Mouse (Mus musculus) thymus, adult 2 months (tissue): ENCODE measurements around the gene Sh3pxd2b. TPM values are rescaled to one million over a fixed set of nuclear protein-coding genes. Genes with fewer than 3 reads are reported as not detected.

ENCODE experiments used
- DNase-seq: peaks from one replicate; pipeline ENCODE4 v3.0.0; 2021
- H3K27ac ChIP-seq: fragments of 200-500 bp; 2 replicates; pipeline ENCODE4 v1.5.1; 2012; ENCODE audit warnings: low read length, control low read depth; ENCODE audit not compliant: control insufficient read depth, insufficient read depth
- H3K27me3 ChIP-seq: fragments of 200-500 bp; 2 replicates; pipeline ENCODE4 v1.6.1; 2012; ENCODE audit warnings: mild to moderate bottlenecking, low read length, moderate library complexity, mixed read lengths; ENCODE audit not compliant: control insufficient read depth, insufficient read depth
- H3K36me3 ChIP-seq: fragments of 200-500 bp; 2 replicates; pipeline ENCODE4 v1.6.1; 2012; ENCODE audit warnings: mild to moderate bottlenecking, low read length, moderate library complexity; ENCODE audit not compliant: control insufficient read depth, insufficient read depth
- H3K4me1 ChIP-seq: fragments of 200-500 bp; replicated peaks from 2 replicates; pipeline ENCODE4 v1.6.1; 2012; ENCODE audit warnings: low read length; ENCODE audit not compliant: control insufficient read depth, insufficient read depth
- H3K4me3 ChIP-seq: fragments of 200-500 bp; 2 replicates; pipeline ENCODE4 v1.5.1; 2012; ENCODE audit warnings: mild to moderate bottlenecking, low read length, control low read depth, moderate library complexity; ENCODE audit not compliant: control insufficient read depth, insufficient read depth
- CTCF ChIP-seq: fragments of 200-500 bp; IDR thresholded peaks from 2 replicates; pipeline ENCODE4 v1.5.1; 2012; ENCODE audit warnings: mild to moderate bottlenecking, control low read depth, low read length, moderate library complexity, borderline replicate concordance; ENCODE audit not compliant: control insufficient read depth, poor library complexity, insufficient read depth; ENCODE audit errors: extremely low read depth
- POLR2A ChIP-seq: fragments of 200-500 bp; IDR thresholded peaks from 2 replicates; pipeline ENCODE4 v1.6.1; 2012; ENCODE audit warnings: mild to moderate bottlenecking, low read length, control low read depth, moderate library complexity; ENCODE audit not compliant: control insufficient read depth, poor library complexity, insufficient read depth; ENCODE audit errors: extremely low read depth
- WGBS: fragments of 180-500 bp; shearing (Covaris S2); methylation state at CpG from one replicate; pipeline ENCODE4 v1.1.7; 2018; 5-methylcytosine and 5-hydroxymethylcytosine counted together
- polyA plus RNA-seq: library from polyadenylated mRNA; depleted of rRNA; stranded (reverse); fragments of >200 nt; gene quantifications from 2 replicates; pipeline ENCODE4 v1.2.3, GENCODE M21; 2012

Sh3pxd2b gene
- polyA plus RNA-seq, 1 experiment = 7.5 TPM

DNA sequence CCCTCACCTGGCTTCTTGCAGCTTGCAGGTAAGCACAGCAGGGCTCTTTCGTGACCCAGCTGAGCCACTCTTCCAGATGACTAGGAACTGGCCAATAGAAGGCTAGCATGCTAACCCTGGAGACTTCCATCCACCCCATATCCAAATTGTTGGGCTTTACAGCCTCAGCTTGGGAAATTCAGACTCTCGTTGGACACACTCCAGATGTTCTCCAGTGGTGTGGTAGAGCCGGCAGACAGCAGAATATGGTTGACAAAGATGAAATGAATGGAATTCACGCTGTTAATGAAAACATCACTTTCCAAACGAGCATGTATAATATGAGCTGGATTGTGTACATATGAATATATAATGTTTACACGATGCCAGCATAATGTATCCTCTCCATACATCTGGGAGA is 48.2 kb downstream of the Sh3pxd2b start:
- Histone ChIP-seq H3K4me1 (no peaks in the 10 kb centered on the region), H3K4me3 (no peak overlapping the region), H3K27me3 (no peaks in the 10 kb centered on the region), H3K36me3 (no peaks in the 10 kb centered on the region), H3K27ac (no peak overlapping the region)
- no peak for DNase-seq
- 93% methylated on average over 6 of the region's 6 CpGs for WGBS
- TF ChIP-seq CTCF = no peak
- no peak for TF ChIP-seq POLR2A

DNA sequence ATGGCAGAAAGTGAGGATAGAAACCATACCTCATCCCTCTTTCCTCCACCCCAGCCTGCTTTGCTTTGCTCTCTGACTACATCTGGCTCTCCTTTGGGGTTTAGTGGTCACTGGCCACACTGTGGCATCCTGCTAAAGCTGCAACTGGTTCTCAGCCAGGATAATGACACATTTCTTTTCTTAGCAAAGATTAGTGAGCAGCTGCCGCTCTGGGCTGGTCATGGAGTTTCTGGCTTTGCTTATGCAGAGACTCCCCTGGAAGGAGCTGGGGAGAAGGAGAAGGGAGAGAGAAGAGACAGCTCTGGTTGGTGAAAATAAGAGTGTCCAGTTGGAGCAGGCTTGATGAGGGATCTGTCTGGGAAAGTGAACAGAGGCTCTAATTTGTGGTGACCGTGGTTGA is 50.8 kb downstream of the Sh3pxd2b start:
- 49% methylated on average over 2 of the region's 2 CpGs for WGBS
- TF ChIP-seq CTCF (no peak), POLR2A (no peak)
- no peak overlapping the region for H3K27ac ChIP-seq
- no peaks in the 10 kb centered on the region for H3K36me3 ChIP-seq
- H3K4me3 ChIP-seq = no peak overlapping the region
- no peaks in the 10 kb centered on the region for H3K4me1 ChIP-seq
- no peaks in the 10 kb centered on the region for H3K27me3 ChIP-seq
- no peak for DNase-seq

DNA sequence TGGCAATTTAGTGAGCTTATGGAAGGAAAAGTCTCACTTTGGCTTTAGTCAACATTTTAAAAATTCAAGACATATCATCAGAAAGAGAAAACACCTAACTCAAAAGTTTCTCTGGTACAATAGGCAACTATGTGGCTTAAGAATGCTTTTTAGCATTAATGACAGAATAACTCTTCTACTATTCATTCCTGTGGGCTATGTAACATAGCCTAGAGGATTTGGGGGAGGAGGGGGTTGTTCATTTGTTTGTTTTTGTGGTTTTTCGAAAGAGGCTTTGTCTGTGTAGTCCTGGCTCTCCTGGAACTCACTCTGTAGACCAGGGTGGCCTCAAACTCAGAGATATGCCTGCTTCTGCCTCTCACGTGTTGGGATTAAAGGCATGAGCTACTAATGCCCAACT is 51.6 kb downstream of the Sh3pxd2b start:
- WGBS = 93% methylated on average over 2 of the region's 2 CpGs
- Histone ChIP-seq H3K4me1 (no peaks in the 10 kb centered on the region), H3K36me3 (no peaks in the 10 kb centered on the region), H3K27ac (no peak overlapping the region), H3K27me3 (no peaks in the 10 kb centered on the region), H3K4me3 (no peak overlapping the region)
- TF ChIP-seq POLR2A = no peak
- DNase-seq = no peak

DNA sequence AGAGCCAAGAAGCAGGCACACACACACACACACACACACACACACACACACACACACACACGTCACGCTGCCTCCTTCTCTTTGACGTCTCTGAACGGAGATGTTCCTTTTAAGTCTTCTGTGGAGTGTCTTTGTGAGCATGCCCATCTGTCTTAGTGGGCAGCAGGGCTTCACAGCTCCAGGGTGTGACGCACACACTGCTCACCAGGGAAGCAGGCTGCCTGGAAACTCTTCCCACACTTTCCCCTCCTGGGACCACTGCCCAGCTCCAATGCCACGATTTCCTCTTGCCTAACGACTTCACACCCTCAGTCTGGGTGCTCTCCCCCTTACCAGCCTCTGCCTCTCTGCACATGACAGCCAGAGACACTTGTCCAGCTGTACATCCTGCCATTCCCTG is 55.1 kb downstream of the Sh3pxd2b start:
- no peak for DNase-seq
- H3K36me3 ChIP-seq = no peaks in the 10 kb centered on the region
- H3K27ac ChIP-seq = no peak overlapping the region
- no peaks in the 10 kb centered on the region for H3K27me3 ChIP-seq
- H3K4me1 ChIP-seq = no peaks in the 10 kb centered on the region
- H3K4me3 ChIP-seq = no peak overlapping the region
- WGBS = 51% methylated on average over 7 of the region's 7 CpGs
- TF ChIP-seq CTCF (no peak), POLR2A (no peak)

DNA sequence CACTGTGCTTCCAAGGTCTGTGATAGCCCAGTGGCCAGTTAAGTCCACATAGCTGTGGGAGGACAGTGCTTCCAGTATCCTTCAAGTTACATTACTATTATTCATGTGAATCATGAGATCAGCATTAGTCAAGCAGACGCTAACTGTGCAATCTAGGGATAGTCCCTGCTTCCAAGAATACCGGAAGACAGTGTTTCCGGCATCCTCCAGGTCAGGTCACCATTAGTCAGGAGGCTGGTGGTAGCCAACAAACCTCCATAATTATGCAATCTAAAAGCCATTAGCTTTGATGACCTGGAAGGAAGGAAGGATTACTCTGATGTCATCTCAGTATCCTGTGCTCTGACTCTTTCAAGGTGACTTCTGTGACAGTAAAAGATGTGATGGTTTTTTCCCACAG is 57.1 kb downstream of the Sh3pxd2b start:
- no peak for DNase-seq
- H3K27me3 ChIP-seq = no peaks in the 10 kb centered on the region
- H3K4me3 ChIP-seq = no peak overlapping the region
- 94% methylated on average over 3 of the region's 3 CpGs for WGBS
- H3K27ac ChIP-seq = no peak overlapping the region
- no peaks in the 10 kb centered on the region for H3K36me3 ChIP-seq
- no peak for TF ChIP-seq CTCF
- TF ChIP-seq POLR2A = no peak
- H3K4me1 ChIP-seq = no peaks in the 10 kb centered on the region

DNA sequence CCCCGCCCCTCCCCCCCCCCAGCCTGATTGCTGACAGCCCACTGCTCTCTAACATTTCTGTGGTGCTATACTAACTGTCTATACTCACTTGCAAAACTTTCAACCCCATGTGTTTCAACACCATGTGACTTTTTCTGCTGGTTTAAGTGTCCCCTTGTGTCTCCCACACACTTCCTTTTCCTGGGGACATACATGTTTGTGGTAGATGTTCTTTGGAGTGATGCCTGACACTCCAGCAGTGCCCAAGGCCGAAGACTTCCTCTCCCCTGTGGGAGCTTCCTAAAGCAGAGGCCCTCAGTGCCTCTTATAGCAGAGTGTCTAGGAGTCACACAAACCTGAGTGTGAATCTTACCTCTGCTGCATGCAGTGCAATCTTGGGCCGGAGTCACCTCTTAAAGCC is 60.2 kb downstream of the Sh3pxd2b start:
- Histone ChIP-seq H3K27ac (no peak overlapping the region), H3K27me3 (no peaks in the 10 kb centered on the region), H3K4me1 (no peaks in the 10 kb centered on the region), H3K4me3 (no peak overlapping the region), H3K36me3 (no peaks in the 10 kb centered on the region)
- whole genome bisulfite sequencing = 39% methylated on average over 3 of the region's 3 CpGs
- TF ChIP-seq POLR2A (no peak), CTCF (no peak)
- no peak for DNase-seq

DNA sequence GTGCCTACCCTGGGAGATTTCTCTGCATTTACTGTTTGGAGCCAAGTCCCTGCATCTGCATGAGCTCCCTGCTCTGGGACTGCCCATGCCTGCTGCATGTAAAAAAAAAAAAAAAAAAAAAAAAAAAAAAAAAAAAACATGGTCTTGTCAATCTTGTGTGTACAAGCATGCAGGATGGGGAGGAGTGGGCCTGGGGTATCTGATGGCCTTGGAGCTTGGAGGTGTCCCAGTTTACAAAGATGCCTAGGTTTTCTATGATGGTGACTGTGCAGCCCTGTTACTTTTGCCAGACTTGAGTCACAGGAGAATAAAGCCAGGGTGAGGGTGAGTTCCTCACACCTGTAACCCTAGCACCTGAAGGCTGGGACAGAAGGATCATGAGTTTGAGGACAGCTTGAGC is 61.4 kb downstream of the Sh3pxd2b start:
- Histone ChIP-seq H3K4me1 (no peaks in the 10 kb centered on the region), H3K36me3 (no peaks in the 10 kb centered on the region), H3K27me3 (no peaks in the 10 kb centered on the region), H3K4me3 (no peak overlapping the region), H3K27ac (no peak overlapping the region)
- no peak for DNase-seq
- TF ChIP-seq POLR2A (no peak), CTCF (no peak)
